Mouse (Mus musculus): ENCODE measurements around the gene H60b. TPM values are rescaled to one million over a fixed set of nuclear protein-coding genes. Genes with fewer than 3 reads are reported as not detected.
A peak's percentile ranks its signal among the peaks of the same experiment; 100 is the strongest.
"Not testable (repeated sequence)": the region's sequence is repeated elsewhere in the genome, so short reads cannot be mapped to it uniquely, and the experiment has no call there.

H60b gene
- polyA plus RNA-seq, 1 experiment from 2014 or later: 0.37 TPM

- Histone ChIP-seq H3K4me3 (no peak overlapping the region), H3K9ac (no peak overlapping the region), H3K27me3 (no peaks in the 10 kb centered on the region), H3K4me2 (replicated peaks) (no peak overlapping the region), H3K27ac (no peak overlapping the region), H3K36me3 (no peaks in the 10 kb centered on the region), H3K4me1 (no peaks in the 10 kb centered on the region), H3K9me3 (0 out of 2 replicates have a peak, but pooled peaks cover 10% of the 10 kb centered on the region)
- WGBS: 91% methylated on average over 8 of the region's 8 CpGs
- no peak for ATAC-seq (ENCODE audit: insufficient number of reproducible peaks, insufficient read depth, low FRiP score, low TSS enrichment)
Measured at GRCm38 (mm10) chr10:22265060-22265459, 106.7 kb downstream of the H60b start.

- not testable (repeated sequence) for H3K27ac ChIP-seq; H3K4me1 ChIP-seq; H3K36me3 ChIP-seq; ATAC-seq (ENCODE audit: insufficient number of reproducible peaks, insufficient read depth, low FRiP score, low TSS enrichment); H3K9ac ChIP-seq; H3K9me3 ChIP-seq; H3K4me2 ChIP-seq (replicated peaks); H3K4me3 ChIP-seq
- WGBS: 33% methylated on average over 8 of the region's 8 CpGs
- H3K27me3 ChIP-seq: peaks cover 15% of the 10 kb centered on the region
Measured at GRCm38 (mm10) chr10:22270879-22271786, 112.7 kb downstream of the H60b start.

GRCm38 (mm10) chr10:22272914-22273683, 114.7 kb downstream of the H60b start:
- ATAC-seq (ENCODE audit: insufficient number of reproducible peaks, insufficient read depth, low FRiP score, low TSS enrichment): peak; percentile 22; the same call in 1 of the 2 replicates
- H3K9me3 ChIP-seq, H3K27ac ChIP-seq, H3K36me3 ChIP-seq, H3K4me1 ChIP-seq: not testable (repeated sequence)
- Histone ChIP-seq H3K9ac (peak overlapping the region; percentile 54; the same call in 1 of the 2 replicates), H3K4me3 (peak overlapping the region; percentile 49), H3K4me2 (replicated peaks) (peak overlapping the region; percentile 90), H3K27me3 (peaks cover 15% of the 10 kb centered on the region)
- WGBS: 4% methylated on average over 37 of the region's 37 CpGs

GRCm38 (mm10) chr10:22273684-22274305, 115.4 kb downstream of the H60b start:
- peaks cover 6% of the 10 kb centered on the region; the same call in 1 of the 2 replicates for H3K4me1 ChIP-seq
- WGBS: under 1% methylated on average over 41 of the region's 41 CpGs
- H3K9me3 ChIP-seq: no peaks in the 10 kb centered on the region
- peaks cover 15% of the 10 kb centered on the region for H3K27me3 ChIP-seq
- H3K36me3 ChIP-seq: no peaks in the 10 kb centered on the region
- no peak for ATAC-seq (ENCODE audit: insufficient number of reproducible peaks, insufficient read depth, low FRiP score, low TSS enrichment)
- H3K4me2 ChIP-seq (replicated peaks): peak overlapping the region; percentile 90
- peak overlapping the region; percentile 54 for H3K9ac ChIP-seq
- H3K27ac ChIP-seq: no peak overlapping the region
- peak overlapping the region; percentile 49 for H3K4me3 ChIP-seq

GRCm38 (mm10) chr10:22274445-22275057, 116.2 kb downstream of the H60b start:
- H3K4me1 ChIP-seq: peaks cover 6% of the 10 kb centered on the region; the same call in 1 of the 2 replicates
- H3K27ac ChIP-seq: no peak overlapping the region
- no peaks in the 10 kb centered on the region for H3K36me3 ChIP-seq
- H3K4me3 ChIP-seq: peak overlapping the region; percentile 49
- no peak overlapping the region for H3K9ac ChIP-seq
- no peak for ATAC-seq (ENCODE audit: insufficient number of reproducible peaks, insufficient read depth, low FRiP score, low TSS enrichment)
- WGBS: 4% methylated on average over 19 of the region's 19 CpGs
- no peaks in the 10 kb centered on the region for H3K9me3 ChIP-seq
- H3K27me3 ChIP-seq: peaks cover 15% of the 10 kb centered on the region
- peak overlapping the region; percentile 90 for H3K4me2 ChIP-seq (replicated peaks)

GRCm38 (mm10) chr10:22278468-22278867, 120.1 kb downstream of the H60b start:
- H3K27me3 ChIP-seq: peaks cover 26% of the 10 kb centered on the region
- not testable (repeated sequence) for ATAC-seq (ENCODE audit: insufficient number of reproducible peaks, insufficient read depth, low FRiP score, low TSS enrichment)
- WGBS: 77% methylated on average over 2 of the region's 2 CpGs

GRCm38 (mm10) chr10:22282816-22283215, 124.4 kb downstream of the H60b start:
- no peak overlapping the region for H3K4me2 ChIP-seq (replicated peaks)
- no peaks in the 10 kb centered on the region for H3K36me3 ChIP-seq
- 42% methylated on average over 6 of the region's 6 CpGs for WGBS
- no peaks in the 10 kb centered on the region for H3K4me1 ChIP-seq
- no peak overlapping the region for H3K27ac ChIP-seq
- no peak for ATAC-seq (ENCODE audit: insufficient number of reproducible peaks, insufficient read depth, low FRiP score, low TSS enrichment)
- H3K9ac ChIP-seq: no peak overlapping the region
- no peak overlapping the region for H3K4me3 ChIP-seq
- peaks cover 15% of the 10 kb centered on the region for H3K27me3 ChIP-seq
- no peaks in the 10 kb centered on the region for H3K9me3 ChIP-seq

More at GRCm38 (mm10) chr10:22278468-22278867, 120.1 kb downstream of the H60b start:
- H3K4me1 ChIP-seq; H3K4me3 ChIP-seq; H3K9me3 ChIP-seq; H3K36me3 ChIP-seq; H3K9ac ChIP-seq; H3K4me2 ChIP-seq (replicated peaks); H3K27ac ChIP-seq: not testable (repeated sequence)

GRCm38 (mm10) chr10:22295676-22296075, 137.3 kb downstream of the H60b start:
- ATAC-seq (ENCODE audit: insufficient number of reproducible peaks, insufficient read depth, low FRiP score, low TSS enrichment): no peak

GRCm38 (mm10) chr10:22297033-22297762, 138.8 kb downstream of the H60b start:
- 79% methylated on average over 5 of the region's 5 CpGs for WGBS
- Histone ChIP-seq H3K36me3 (no peaks in the 10 kb centered on the region), H3K9me3 (no peaks in the 10 kb centered on the region), H3K27me3 (no peaks in the 10 kb centered on the region), H3K4me3 (no peak overlapping the region), H3K27ac (no peak overlapping the region), H3K9ac (no peak overlapping the region), H3K4me2 (replicated peaks) (no peak overlapping the region), H3K4me1 (no peaks in the 10 kb centered on the region)
- ATAC-seq (ENCODE audit: insufficient number of reproducible peaks, insufficient read depth, low FRiP score, low TSS enrichment): no peak

More at GRCm38 (mm10) chr10:22295676-22296075, 137.3 kb downstream of the H60b start:
- 30% methylated on average over 1 of the region's 1 CpGs for WGBS
- Histone ChIP-seq H3K27ac (no peak overlapping the region), H3K36me3 (no peaks in the 10 kb centered on the region), H3K9me3 (no peaks in the 10 kb centered on the region), H3K4me1 (no peaks in the 10 kb centered on the region), H3K27me3 (no peaks in the 10 kb centered on the region), H3K4me2 (replicated peaks) (no peak overlapping the region), H3K4me3 (no peak overlapping the region), H3K9ac (no peak overlapping the region)

GRCm38 (mm10) chr10:22297766-22298461, 139.5 kb downstream of the H60b start:
- Histone ChIP-seq H3K4me1 (no peaks in the 10 kb centered on the region), H3K27me3 (no peaks in the 10 kb centered on the region), H3K9ac (no peak overlapping the region), H3K4me2 (replicated peaks) (no peak overlapping the region), H3K27ac (no peak overlapping the region), H3K36me3 (no peaks in the 10 kb centered on the region), H3K9me3 (no peaks in the 10 kb centered on the region), H3K4me3 (no peak overlapping the region)
- WGBS: 60% methylated on average over 8 of the region's 8 CpGs
- ATAC-seq (ENCODE audit: insufficient number of reproducible peaks, insufficient read depth, low FRiP score, low TSS enrichment): no peak
